Mouse (Mus musculus) B cell, adult (primary cell): ENCODE data around the gene Litaf. TPM values are rescaled to one million over a fixed set of nuclear protein-coding genes. Genes with fewer than 3 reads are reported as not detected.

ENCODE experiments used
- total RNA-seq: library from RNA; stranded (reverse); gene quantifications from 4 replicates; pipeline ENCODE4 v1.2.4, GENCODE M21; 2023; ENCODE audit not compliant: inconsistent age

Gene Litaf
- total RNA-seq = 22.2 to 30.2 TPM (median 27.4 TPM) in 4 replicates

GRCm38 (mm10) chr16:11066029-11066832 lies at the start of gene Litaf:
Gene Litaf, minus strand, starts transcription at chr16:11066157.

DNA sequence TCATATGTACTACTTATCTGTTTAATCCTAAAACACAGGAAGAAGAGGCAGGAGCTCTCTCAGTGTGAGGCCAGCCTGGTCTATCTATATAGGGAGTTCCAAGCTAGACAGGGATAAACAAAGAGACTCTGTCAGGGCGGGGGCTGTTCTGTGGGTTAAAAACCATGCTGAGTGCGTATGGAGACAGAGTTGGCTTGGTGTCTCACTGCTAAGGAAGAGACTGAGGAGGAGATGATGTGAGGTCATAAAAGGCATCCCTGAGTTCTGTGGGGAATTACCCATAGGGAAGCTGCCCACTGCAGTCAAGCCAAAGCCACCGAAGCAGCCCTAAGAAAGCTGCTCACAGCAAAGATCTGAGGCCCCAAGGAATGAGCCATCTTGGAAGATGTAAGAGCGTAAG lies 5.3 kb downstream of the Litaf start, which contains the start of gene Snn:
Gene Snn, plus strand, starts transcription at position 301 of the 400 bp plus-strand sequence.

Other genes with a start within 250 kb of the Litaf start
- gene Rmi2, start 231.1 kb downstream of the Litaf start, total RNA-seq = 1.1 to 1.8 TPM (median 1.2 TPM) in 4 replicates
- 203 to 235 TPM (median 229 TPM) in 4 replicates for gene Snn, start 5.2 kb downstream of the Litaf start, total RNA-seq
- gene Txndc11, start 68.5 kb upstream of the Litaf start, total RNA-seq = 69.3 to 72.6 TPM (median 70.9 TPM) in 4 replicates
- 316 to 335 TPM (median 324 TPM) in 4 replicates for gene Zc3h7a, start 110.2 kb upstream of the Litaf start, total RNA-seq
- gene Rsl1d1, start 137.2 kb upstream of the Litaf start, total RNA-seq = 81.8 to 93.4 TPM (median 88.2 TPM) in 4 replicates
- 73.1 to 74.7 TPM (median 73.6 TPM) in 4 replicates for gene Gspt1, start 188.2 kb upstream of the Litaf start, total RNA-seq
- gene Tnfrsf17, start 247.7 kb upstream of the Litaf start, total RNA-seq = 0.66 to 0.67 TPM in 2 of 4 replicates, not detected in the others